Comparison of ENCODE assay signal across 18 mouse cellular contexts in genomic region chr14:21192749-21193148, GRCm38 (mm10).
"Had no signal": no experiment of that assay in that cellular context is flagged by ENCODE, and none has a peak within 500 bp of the region (broad histone marks: within the 10 kb centered on the region; RNA-seq: fewer than 3 reads in every experiment).

No protein-coding gene starts in this region.

- H3K9ac ChIP-seq: liver, embryonic 15.5 days; liver, postnatal 0 days; lung, embryonic 15.5 days; midbrain, embryonic 12.5 days; midbrain, embryonic 15.5 days; neural tube, embryonic 12.5 days had no signal

- H3K4me3 ChIP-seq: liver, embryonic 15.5 days; lung, embryonic 15.5 days; megakaryocyte, embryonic 14.5 days; midbrain, embryonic 12.5 days; midbrain, embryonic 15.5 days; neural tube, embryonic 12.5 days had no signal

- H3K27ac ChIP-seq: liver, embryonic 15.5 days; lung, embryonic 15.5 days; macrophage; midbrain, embryonic 12.5 days; midbrain, embryonic 15.5 days; neural tube, embryonic 12.5 days had no signal

- H3K36me3 ChIP-seq: liver, embryonic 15.5 days; lung, embryonic 15.5 days; midbrain, embryonic 12.5 days; midbrain, embryonic 15.5 days; neural tube, embryonic 12.5 days had no signal

- ATAC-seq: liver, postnatal 0 days; lung, postnatal 0 days; midbrain, embryonic 15.5 days had no signal

- H3K4me2 ChIP-seq: liver, embryonic 15.5 days; lung, embryonic 15.5 days; midbrain, embryonic 12.5 days; midbrain, embryonic 15.5 days; neural tube, embryonic 12.5 days had no signal

- DNase-seq: liver, postnatal 0 days; lung, adult 2 months; lung, postnatal 14 days; lung, postnatal 36 days; right cerebral cortex, postnatal 14 days; right cerebral cortex, postnatal 4 days; spleen, adult 18-20 months; thymus, adult 18-20 months; thymus, postnatal 14 days; thymus, postnatal 36 days had no signal

- H3K27me3 ChIP-seq: liver, embryonic 15.5 days; lung, embryonic 15.5 days; megakaryocyte, embryonic 14.5 days; midbrain, embryonic 12.5 days; midbrain, embryonic 15.5 days; neural tube, embryonic 12.5 days had no signal

- H3K4me1 ChIP-seq: liver, embryonic 15.5 days; midbrain, embryonic 12.5 days; midbrain, embryonic 15.5 days; neural tube, embryonic 12.5 days had no signal

- H3K9me3 ChIP-seq: liver, embryonic 15.5 days; lung, embryonic 15.5 days; megakaryocyte, embryonic 14.5 days; midbrain, embryonic 12.5 days; midbrain, embryonic 15.5 days; neural tube, embryonic 12.5 days had no signal
